Mouse (Mus musculus): ENCODE measurements around the gene Kank3. TPM values are rescaled to one million over a fixed set of nuclear protein-coding genes. Genes with fewer than 3 reads are reported as not detected.
A peak's percentile ranks its signal among the peaks of the same experiment; 100 is the strongest.

Kank3 gene
- polyA plus RNA-seq, 1 experiment from 2014 or later: 23.0 TPM

DNA sequence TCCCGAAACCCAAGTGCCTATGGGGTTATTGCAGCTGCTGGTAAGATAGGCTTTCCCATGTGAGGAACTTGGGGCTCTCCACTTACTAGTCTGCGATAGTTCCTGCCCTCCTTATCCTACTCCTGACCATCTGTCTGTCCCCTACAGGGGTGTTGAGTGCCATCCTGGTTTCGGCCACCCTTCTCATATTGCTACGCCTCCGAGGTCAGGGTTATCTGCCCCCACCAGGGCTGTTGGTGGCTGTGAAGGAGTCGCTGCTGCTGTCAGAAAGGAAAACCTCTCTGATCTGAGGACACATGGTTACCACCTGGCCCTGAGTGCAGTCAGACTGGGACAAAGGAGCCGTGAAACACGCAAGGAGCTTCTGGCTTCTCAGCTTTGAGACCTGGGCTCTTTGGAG is 37.8 kb downstream of the Kank3 start:
- Histone ChIP-seq H3K9ac (ENCODE audit: low read length) (no peak overlapping the region), H3K4me2 (ENCODE audit: low read depth, severe bottlenecking) (no peak overlapping the region), H3K4me1 (ENCODE audit: control insufficient read depth, insufficient read depth, low read length) (0 out of 2 replicates have a peak, but pooled peaks cover 6% of the 10 kb centered on the region), H3K27me3 (ENCODE audit: control insufficient read depth, insufficient read depth, low read length) (no peaks in the 10 kb centered on the region), H3K4me3 (ENCODE audit: low read depth, low read length) (no peak overlapping the region), H3K27ac (replicated peaks; ENCODE audit: low read depth, low read length) (no peak overlapping the region), H3K9me3 (ENCODE audit: control insufficient read depth, low read length) (no peaks in the 10 kb centered on the region), H3K36me3 (ENCODE audit: control insufficient read depth, insufficient read depth, low read length) (peaks cover 5% of the 10 kb centered on the region; the same call in 1 of the 2 replicates)
- no peak for ATAC-seq (ENCODE audit: insufficient number of reproducible peaks, low FRiP score, low TSS enrichment, low read depth)
- no peak for DNase-seq (ENCODE audit: low spot score)
- WGBS: 48% methylated on average over 8 of the region's 8 CpGs

DNA sequence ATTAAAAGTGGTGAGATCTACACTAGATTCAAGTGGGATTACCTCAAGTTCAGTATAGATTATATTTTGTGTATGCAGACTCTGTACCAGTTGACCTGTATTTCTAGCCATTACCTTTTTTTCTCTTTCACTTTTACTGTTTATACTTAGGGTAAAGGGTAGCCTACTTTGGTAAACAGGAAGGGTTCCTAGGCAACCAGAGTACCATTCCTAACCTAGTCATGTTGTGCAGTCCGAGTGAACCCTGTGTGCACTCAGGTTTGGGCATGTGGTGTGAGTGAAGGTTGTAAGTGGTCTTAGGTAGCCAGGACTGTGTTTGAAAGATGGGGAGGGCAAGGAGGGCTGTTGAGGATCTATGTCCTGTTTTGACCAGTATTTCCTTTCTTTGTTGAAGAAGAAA is 41.0 kb downstream of the Kank3 start:
- no peak overlapping the region for H3K27ac ChIP-seq (replicated peaks; ENCODE audit: low read depth, low read length)
- H3K36me3 ChIP-seq (ENCODE audit: control insufficient read depth, insufficient read depth, low read length): peaks cover 5% of the 10 kb centered on the region; the same call in 1 of the 2 replicates
- ATAC-seq (ENCODE audit: insufficient number of reproducible peaks, low FRiP score, low TSS enrichment, low read depth) (no peak), DNase-seq (ENCODE audit: low spot score) (no peak)
- WGBS: 72% methylated on average over 1 of the region's 1 CpGs
- H3K4me2 ChIP-seq (ENCODE audit: low read depth, severe bottlenecking): no peak overlapping the region
- H3K4me1 ChIP-seq (ENCODE audit: control insufficient read depth, insufficient read depth, low read length): no peaks in the 10 kb centered on the region
- H3K4me3 ChIP-seq (ENCODE audit: low read depth, low read length): no peak overlapping the region
- no peaks in the 10 kb centered on the region for H3K9me3 ChIP-seq (ENCODE audit: control insufficient read depth, low read length)
- H3K9ac ChIP-seq (ENCODE audit: low read length): no peak overlapping the region
- no peaks in the 10 kb centered on the region for H3K27me3 ChIP-seq (ENCODE audit: control insufficient read depth, insufficient read depth, low read length)

DNA sequence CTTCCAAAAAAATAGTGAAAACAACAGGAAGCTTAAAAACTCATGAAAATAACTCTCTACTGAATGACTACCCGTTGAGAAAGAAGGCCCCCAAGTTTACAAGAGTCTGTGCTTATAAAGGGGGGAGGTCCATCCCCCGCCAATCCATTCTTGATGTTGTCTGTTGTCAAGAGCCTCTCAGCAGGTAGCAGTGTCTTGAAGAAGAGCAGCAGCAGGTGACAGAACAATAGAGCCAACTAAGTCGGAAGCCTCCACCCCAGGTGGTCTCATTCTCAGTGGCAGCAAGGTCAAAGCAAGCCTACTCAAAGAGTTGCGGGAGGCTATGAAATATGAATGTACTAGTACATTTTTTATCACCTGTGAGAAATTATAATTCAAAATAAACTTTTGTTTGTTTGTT is 47.5 kb downstream of the Kank3 start:
- no peak overlapping the region for H3K9ac ChIP-seq (ENCODE audit: low read length)
- H3K36me3 ChIP-seq (ENCODE audit: control insufficient read depth, insufficient read depth, low read length): no peaks in the 10 kb centered on the region
- H3K4me3 ChIP-seq (ENCODE audit: low read depth, low read length): no peak overlapping the region
- no peaks in the 10 kb centered on the region for H3K9me3 ChIP-seq (ENCODE audit: control insufficient read depth, low read length)
- WGBS: 76% methylated on average over 4 of the region's 4 CpGs
- H3K27ac ChIP-seq (replicated peaks; ENCODE audit: low read depth, low read length): no peak overlapping the region
- no peak for DNase-seq (ENCODE audit: low spot score)
- no peak for ATAC-seq (ENCODE audit: insufficient number of reproducible peaks, low FRiP score, low TSS enrichment, low read depth)
- no peak overlapping the region for H3K4me2 ChIP-seq (ENCODE audit: low read depth, severe bottlenecking)
- no peaks in the 10 kb centered on the region for H3K4me1 ChIP-seq (ENCODE audit: control insufficient read depth, insufficient read depth, low read length)
- no peaks in the 10 kb centered on the region for H3K27me3 ChIP-seq (ENCODE audit: control insufficient read depth, insufficient read depth, low read length)

DNA sequence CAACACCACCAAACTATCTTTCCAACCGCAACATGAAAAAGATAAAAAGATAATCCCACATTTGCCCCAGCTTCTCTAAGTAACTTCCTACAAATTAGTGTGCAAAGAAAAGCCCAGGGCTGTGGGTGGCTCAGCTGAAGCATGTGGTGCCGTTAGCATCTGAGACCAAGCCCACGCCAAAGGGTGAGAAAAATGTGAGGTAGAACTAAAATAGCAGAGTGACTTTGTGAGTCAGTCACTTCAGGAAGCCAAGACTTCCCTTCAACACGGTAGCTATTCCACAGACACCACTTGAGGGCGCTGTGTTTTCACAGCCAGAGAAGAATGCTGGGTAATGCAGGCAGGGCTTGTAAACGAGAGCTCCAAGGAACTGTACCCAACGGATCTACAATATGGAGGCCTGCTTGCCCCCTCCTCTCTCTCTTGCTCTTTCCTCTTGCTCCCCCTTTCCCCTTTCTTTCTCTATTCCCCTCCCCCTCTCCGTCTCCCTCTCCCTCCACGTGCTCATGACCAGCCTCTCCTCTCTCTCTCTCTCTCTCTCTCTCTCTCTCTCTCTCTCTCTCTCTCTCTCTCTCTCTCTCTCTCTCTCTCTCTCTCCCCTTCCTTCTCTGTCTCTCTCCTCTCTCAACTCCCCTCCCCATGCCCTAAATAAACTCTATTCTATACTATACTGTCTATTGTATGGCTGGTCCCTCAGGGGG is 55.2 kb downstream of the Kank3 start:
- DNase-seq (ENCODE audit: low spot score) (peak; percentile 54), ATAC-seq (ENCODE audit: insufficient number of reproducible peaks, low FRiP score, low TSS enrichment, low read depth) (no peak)
- Histone ChIP-seq H3K27me3 (ENCODE audit: control insufficient read depth, insufficient read depth, low read length) (no peaks in the 10 kb centered on the region), H3K36me3 (ENCODE audit: control insufficient read depth, insufficient read depth, low read length) (no peaks in the 10 kb centered on the region), H3K4me1 (ENCODE audit: control insufficient read depth, insufficient read depth, low read length) (no peaks in the 10 kb centered on the region), H3K27ac (replicated peaks; ENCODE audit: low read depth, low read length) (no peak overlapping the region), H3K4me3 (ENCODE audit: low read depth, low read length) (no peak overlapping the region), H3K9me3 (ENCODE audit: control insufficient read depth, low read length) (no peaks in the 10 kb centered on the region), H3K4me2 (ENCODE audit: low read depth, severe bottlenecking) (no peak overlapping the region), H3K9ac (ENCODE audit: low read length) (no peak overlapping the region)
- 43% methylated on average over 9 of the region's 9 CpGs for WGBS

Other genes starting within 250 kb of the Kank3 start
- gene Zfp414, start 181.4 kb upstream of the Kank3 start, polyA plus RNA-seq (2014; fragmentation: Nextera tagmentation; extraction: Ambion mirVana): 72.9 and 75.7 TPM in 2 replicates
- 0.67 and 0.84 TPM in 2 replicates for gene Pram1, start 172.5 kb upstream of the Kank3 start, polyA plus RNA-seq (2014; fragmentation: Nextera tagmentation; extraction: Ambion mirVana)
- gene Hnrnpm, start 123.7 kb upstream of the Kank3 start, polyA plus RNA-seq (2014; fragmentation: Nextera tagmentation; extraction: Ambion mirVana): 644 and 689 TPM in 2 replicates
- 30.3 and 30.6 TPM in 2 replicates for gene March2, start 91.8 kb upstream of the Kank3 start, polyA plus RNA-seq (2014; fragmentation: Nextera tagmentation; extraction: Ambion mirVana)
- 270 and 277 TPM in 2 replicates for gene Rab11b, start 50.0 kb upstream of the Kank3 start, polyA plus RNA-seq (2014; fragmentation: Nextera tagmentation; extraction: Ambion mirVana)
- 37.9 and 43.6 TPM in 2 replicates for gene Angptl4, start 28.7 kb upstream of the Kank3 start, polyA plus RNA-seq (2014; fragmentation: Nextera tagmentation; extraction: Ambion mirVana)
- 1,083 and 1,144 TPM in 2 replicates for gene Rps28, start 14.0 kb downstream of the Kank3 start, polyA plus RNA-seq (2014; fragmentation: Nextera tagmentation; extraction: Ambion mirVana)
- gene Ndufa7, start 14.1 kb downstream of the Kank3 start, polyA plus RNA-seq (2014; fragmentation: Nextera tagmentation; extraction: Ambion mirVana): 457 and 474 TPM in 2 replicates
- gene Cd320, start 32.6 kb downstream of the Kank3 start, polyA plus RNA-seq (2014; fragmentation: Nextera tagmentation; extraction: Ambion mirVana): 85.5 and 91.5 TPM in 2 replicates
- not detected in 2 replicates for gene Gm7029, start 63.3 kb downstream of the Kank3 start, polyA plus RNA-seq (2014; fragmentation: Nextera tagmentation; extraction: Ambion mirVana)
- gene Kifc1, start 80.1 kb downstream of the Kank3 start, polyA plus RNA-seq (2014; fragmentation: Nextera tagmentation; extraction: Ambion mirVana): 12.3 and 12.5 TPM in 2 replicates
- gene Platr17, start 94.6 kb downstream of the Kank3 start, polyA plus RNA-seq (2014; fragmentation: Nextera tagmentation; extraction: Ambion mirVana): 0.19 and 0.48 TPM in 2 replicates
- 66.8 and 71.3 TPM in 2 replicates for gene Daxx, start 98.9 kb downstream of the Kank3 start, polyA plus RNA-seq (2014; fragmentation: Nextera tagmentation; extraction: Ambion mirVana)
- gene Tapbp, start 105.4 kb downstream of the Kank3 start, polyA plus RNA-seq (2014; fragmentation: Nextera tagmentation; extraction: Ambion mirVana): 12.5 and 14.8 TPM in 2 replicates
- 10.1 and 11.8 TPM in 2 replicates for gene Zbtb22, start 105.4 kb downstream of the Kank3 start, polyA plus RNA-seq (2014; fragmentation: Nextera tagmentation; extraction: Ambion mirVana)
- gene Rgl2, start 119.0 kb downstream of the Kank3 start, polyA plus RNA-seq (2014; fragmentation: Nextera tagmentation; extraction: Ambion mirVana): 37.3 and 38.7 TPM in 2 replicates
- gene Pfdn6, start 129.8 kb downstream of the Kank3 start, polyA plus RNA-seq (2014; fragmentation: Nextera tagmentation; extraction: Ambion mirVana): 208 and 212 TPM in 2 replicates
- 37.4 and 45.6 TPM in 2 replicates for gene Wdr46, start 130.1 kb downstream of the Kank3 start, polyA plus RNA-seq (2014; fragmentation: Nextera tagmentation; extraction: Ambion mirVana)
- 2.6 and 3.0 TPM in 2 replicates for gene B3galt4, start 141.0 kb downstream of the Kank3 start, polyA plus RNA-seq (2014; fragmentation: Nextera tagmentation; extraction: Ambion mirVana)
- 35.6 and 37.1 TPM in 2 replicates for gene Vps52, start 145.3 kb downstream of the Kank3 start, polyA plus RNA-seq (2014; fragmentation: Nextera tagmentation; extraction: Ambion mirVana)
- 1,618 and 1,641 TPM in 2 replicates for gene Rps18, start 145.5 kb downstream of the Kank3 start, polyA plus RNA-seq (2014; fragmentation: Nextera tagmentation; extraction: Ambion mirVana)
- gene H2-K1, start 189.8 kb downstream of the Kank3 start, polyA plus RNA-seq (2014; fragmentation: Nextera tagmentation; extraction: Ambion mirVana): 4.2 and 5.3 TPM in 2 replicates
- 3.8 and 5.6 TPM in 2 replicates for gene Ring1, start 214.2 kb downstream of the Kank3 start, polyA plus RNA-seq (2014; fragmentation: Nextera tagmentation; extraction: Ambion mirVana)
- gene H2-Ke6, start 217.5 kb downstream of the Kank3 start, polyA plus RNA-seq (2014; fragmentation: Nextera tagmentation; extraction: Ambion mirVana): 34.9 and 37.7 TPM in 2 replicates
- 85.6 and 94.1 TPM in 2 replicates for gene Slc39a7, start 221.2 kb downstream of the Kank3 start, polyA plus RNA-seq (2014; fragmentation: Nextera tagmentation; extraction: Ambion mirVana)
- gene Rxrb, start 221.3 kb downstream of the Kank3 start, polyA plus RNA-seq (2014; fragmentation: Nextera tagmentation; extraction: Ambion mirVana): 20.5 and 24.0 TPM in 2 replicates
- gene Col11a2, start 228.9 kb downstream of the Kank3 start, polyA plus RNA-seq (2014; fragmentation: Nextera tagmentation; extraction: Ambion mirVana): 2.6 and 5.0 TPM in 2 replicates

Data from limb, embryonic 11.5 days (tissue).